Mouse (Mus musculus): ENCODE results near the gene Nap1l1.

Nap1l1 gene

GRCm38 (mm10) chr10:111515071-111516010, 42.3 kb downstream of the Nap1l1 start:
- DNase-seq (ENCODE audit: low spot score): no peak

GRCm38 (mm10) chr10:111516172-111516588, 43.2 kb downstream of the Nap1l1 start:
- no peak for DNase-seq (ENCODE audit: low spot score)

GRCm38 (mm10) chr10:111516804-111517436, 43.9 kb downstream of the Nap1l1 start:
- DNase-seq (ENCODE audit: low spot score): no peak

GRCm38 (mm10) chr10:111518350-111518749, 45.3 kb downstream of the Nap1l1 start:
- DNase-seq (ENCODE audit: low spot score): no peak

GRCm38 (mm10) chr10:111519620-111520370, 46.8 kb downstream of the Nap1l1 start:
- no peak for DNase-seq (ENCODE audit: low spot score)

- no peak for DNase-seq (ENCODE audit: low spot score)
Measured at GRCm38 (mm10) chr10:111520621-111521020, 47.6 kb downstream of the Nap1l1 start.

- no peak for DNase-seq (ENCODE audit: low spot score)
Measured at GRCm38 (mm10) chr10:111521636-111522035, 48.6 kb downstream of the Nap1l1 start.

GRCm38 (mm10) chr10:111522230-111522629, 49.2 kb downstream of the Nap1l1 start:
- no peak for DNase-seq (ENCODE audit: low spot score)

- DNase-seq (ENCODE audit: low spot score): no peak
Measured at GRCm38 (mm10) chr10:111523894-111524293, 50.9 kb downstream of the Nap1l1 start.

- DNase-seq (ENCODE audit: low spot score): no peak
Measured at GRCm38 (mm10) chr10:111527057-111527456, 54.0 kb downstream of the Nap1l1 start.

- DNase-seq (ENCODE audit: low spot score): no peak
Measured at GRCm38 (mm10) chr10:111527613-111528012, 54.6 kb downstream of the Nap1l1 start.

GRCm38 (mm10) chr10:111528283-111528682, 55.3 kb downstream of the Nap1l1 start:
- DNase-seq (ENCODE audit: low spot score): no peak

GRCm38 (mm10) chr10:111530398-111530797, 57.4 kb downstream of the Nap1l1 start:
- no peak for DNase-seq (ENCODE audit: low spot score)

GRCm38 (mm10) chr10:111534691-111535090, 61.7 kb downstream of the Nap1l1 start:
- DNase-seq (ENCODE audit: low spot score): no peak

GRCm38 (mm10) chr10:111537410-111537809, 64.4 kb downstream of the Nap1l1 start:
- DNase-seq (ENCODE audit: low spot score): no peak

GRCm38 (mm10) chr10:111539724-111540324, 66.8 kb downstream of the Nap1l1 start:
- DNase-seq (ENCODE audit: low spot score): peak; percentile 62

- DNase-seq (ENCODE audit: low spot score): no peak
Measured at GRCm38 (mm10) chr10:111540678-111541077, 67.7 kb downstream of the Nap1l1 start.

- no peak for DNase-seq (ENCODE audit: low spot score)
Measured at GRCm38 (mm10) chr10:111543106-111543505, 70.1 kb downstream of the Nap1l1 start.

GRCm38 (mm10) chr10:111543781-111544260, 70.8 kb downstream of the Nap1l1 start:
- DNase-seq (ENCODE audit: low spot score): no peak

GRCm38 (mm10) chr10:111544311-111544710, 71.3 kb downstream of the Nap1l1 start:
- DNase-seq (ENCODE audit: low spot score): no peak

GRCm38 (mm10) chr10:111545648-111546047, 72.6 kb downstream of the Nap1l1 start:
- DNase-seq (ENCODE audit: low spot score): no peak

All from layer of hippocampus, adult 11-12 months (tissue).